Mouse (Mus musculus) midbrain, embryonic 10.5 days (tissue): Measurements from ENCODE around the gene Vil1. TPM values are rescaled to one million over a fixed set of nuclear protein-coding genes. Genes with fewer than 3 reads are reported as not detected.
"Not testable (repeated sequence)": the region's sequence is repeated elsewhere in the genome, so short reads cannot be mapped to it uniquely, and the experiment has no call there.

Source experiments
- DNase-seq: peaks from one replicate; pipeline ENCODE4 v3.0.0-alpha.2; 2017; ENCODE audit warnings: low spot score
- H3K27ac ChIP-seq: fragments of 300-500 bp; sonication (generic); replicated peaks from 2 replicates; pipeline ENCODE4 v1.5.1; 2016; ENCODE audit warnings: mild to moderate bottlenecking
- H3K27me3 ChIP-seq: fragments of 300-500 bp; sonication (generic); 2 replicates; pipeline ENCODE4 v1.6.1; 2016; ENCODE audit warnings: low read depth, mild to moderate bottlenecking; ENCODE audit not compliant: poor library complexity, severe bottlenecking
- H3K36me3 ChIP-seq: fragments of 300-500 bp; sonication (generic); 2 replicates; pipeline ENCODE4 v1.6.1; 2016; ENCODE audit warnings: mild to moderate bottlenecking, moderate library complexity
- H3K4me1 ChIP-seq: fragments of 300-500 bp; sonication (generic); 2 replicates; pipeline ENCODE4 v1.6.1; 2016
- H3K4me3 ChIP-seq: fragments of 300-500 bp; sonication (generic); 2 replicates; pipeline ENCODE4 v1.5.1; 2016; ENCODE audit warnings: mild to moderate bottlenecking, moderate library complexity
- H3K9me3 ChIP-seq: fragments of 300-500 bp; sonication (generic); replicated peaks from 2 replicates; pipeline ENCODE4 v1.6.1; 2016; ENCODE audit warnings: mild to moderate bottlenecking
- WGBS: fragments of 180-500 bp; shearing (Covaris S2); methylation state at CpG from one replicate; pipeline ENCODE4 v1.1.7; 2016; 5-methylcytosine and 5-hydroxymethylcytosine counted together
- polyA plus RNA-seq: library from polyadenylated mRNA; unstranded; fragments of >200 nt; fragmentation: Nextera tagmentation; extraction: Ambion mirVana; gene quantifications from 2 replicates; pipeline ENCODE4 v1.2.1, GENCODE M21; 2016

Gene Vil1
- polyA plus RNA-seq, 1 experiment from 2014 or later, result 0.15 TPM

- Histone ChIP-seq H3K36me3 (peaks cover 25% of the 10 kb centered on the region), H3K4me3 (peak overlapping the region; percentile 97), H3K27me3 (peaks cover 31% of the 10 kb centered on the region), H3K9me3 (no peaks in the 10 kb centered on the region), H3K4me1 (peaks cover 61% of the 10 kb centered on the region), H3K27ac (peak overlapping the region; percentile 69)
- DNase-seq, result peak; percentile 67
- WGBS, result 9% methylated on average over 21 of the region's 21 CpGs
These were observed 18.8 kb upstream of the Vil1 start for GRCm38 (mm10) chr1:74390287-74390906.

- Histone ChIP-seq H3K4me1 (peaks cover 64% of the 10 kb centered on the region), H3K4me3 (peak within 1 kb of the TSS; percentile 97), H3K27me3 (peaks cover 31% of the 10 kb centered on the region), H3K27ac (peak within 1 kb of the TSS; percentile 99), H3K36me3 (peaks cover 30% of the 10 kb centered on the region), H3K9me3 (no peaks in the 10 kb centered on the region)
- WGBS, result 2% methylated on average over 51 of the region's 51 CpGs
- peak; percentile 95 for DNase-seq
These were observed 18.0 kb upstream of the Vil1 start, which contains the start of gene Ctdsp1 for GRCm38 (mm10) chr1:74390924-74391748. Gene Ctdsp1, plus strand, starts transcription at chr1:74391509.

DNA sequence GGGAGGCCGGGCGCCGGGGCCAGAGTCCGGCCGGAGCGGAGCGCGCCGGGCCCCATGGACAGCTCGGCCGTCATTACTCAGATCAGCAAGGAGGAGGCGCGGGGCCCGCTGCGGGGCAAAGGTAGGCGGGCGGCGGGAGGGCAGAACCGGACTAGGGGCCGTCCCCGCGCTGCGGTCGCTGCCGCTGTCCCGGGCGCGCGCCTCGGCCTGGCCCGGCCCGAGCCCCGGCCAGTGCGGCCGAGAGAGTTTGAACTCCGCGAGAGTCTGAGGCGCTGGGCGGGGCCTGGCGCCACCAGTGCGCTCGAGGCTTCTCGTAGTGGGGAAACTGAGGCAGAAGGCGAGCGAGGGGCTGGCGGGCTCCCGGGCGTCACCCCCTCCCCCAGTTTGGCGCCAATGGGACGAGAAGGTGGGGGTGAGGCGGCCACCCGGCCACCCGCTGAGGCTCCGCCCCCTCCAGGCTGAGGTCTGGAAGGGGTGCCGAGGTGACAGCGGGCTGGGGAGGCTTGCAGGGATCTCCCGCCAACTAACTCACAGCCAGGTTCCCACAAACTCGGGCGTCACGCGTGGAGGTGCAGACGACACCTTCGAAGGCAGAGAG is 17.2 kb upstream of the Vil1 start:
- peaks cover 64% of the 10 kb centered on the region for H3K4me1 ChIP-seq
- WGBS, result under 1% methylated on average over 60 of the region's 63 CpGs

GRCm38 (mm10) chr1:74392446-74392994 is 16.7 kb upstream of the Vil1 start:
- 2% methylated on average over 16 of the region's 16 CpGs for WGBS
- Histone ChIP-seq H3K4me1 (peaks cover 64% of the 10 kb centered on the region), H3K27me3 (peaks cover 31% of the 10 kb centered on the region)

More for the DNA sequence above, 17.2 kb upstream of the Vil1 start:
- Histone ChIP-seq H3K27ac (peak overlapping the region; percentile 99), H3K36me3 (peaks cover 30% of the 10 kb centered on the region), H3K4me3 (peak overlapping the region; percentile 97), H3K27me3 (peaks cover 31% of the 10 kb centered on the region), H3K9me3 (no peaks in the 10 kb centered on the region)
- DNase-seq, result peak; percentile 74

DNA sequence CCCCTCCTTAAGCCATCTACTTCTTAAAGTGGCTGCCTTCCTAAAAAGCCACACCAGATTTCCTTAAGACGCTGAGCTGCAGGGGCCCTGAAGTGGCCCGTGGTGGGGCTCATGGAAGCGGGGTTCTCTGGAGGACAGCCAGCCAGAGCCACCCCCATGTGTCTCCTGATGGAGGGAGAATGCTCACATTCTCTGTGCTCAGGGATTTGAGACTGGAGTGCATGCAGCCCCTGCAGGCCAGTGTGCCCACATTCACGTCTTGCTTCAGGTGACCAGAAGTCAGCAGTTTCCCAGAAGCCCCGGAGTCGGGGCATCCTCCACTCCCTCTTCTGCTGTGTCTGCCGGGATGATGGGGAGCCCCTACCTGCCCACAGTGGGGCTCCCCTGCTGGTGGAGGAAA is 16.2 kb upstream of the Vil1 start:
- Histone ChIP-seq H3K4me1 (peaks cover 66% of the 10 kb centered on the region), H3K27ac (peak overlapping the region; percentile 99), H3K27me3 (peaks cover 30% of the 10 kb centered on the region), H3K9me3 (no peaks in the 10 kb centered on the region), H3K4me3 (peak overlapping the region; percentile 97), H3K36me3 (peaks cover 30% of the 10 kb centered on the region)
- 45% methylated on average over 7 of the region's 7 CpGs for WGBS
- DNase-seq, result no peak

More at GRCm38 (mm10) chr1:74392446-74392994, 16.7 kb upstream of the Vil1 start:
- DNase-seq, result peak; percentile 64
- H3K9me3 ChIP-seq, result no peaks in the 10 kb centered on the region
- peaks cover 30% of the 10 kb centered on the region for H3K36me3 ChIP-seq
- H3K27ac ChIP-seq, result peak overlapping the region; percentile 99
- peak overlapping the region; percentile 97 for H3K4me3 ChIP-seq

- H3K9me3 ChIP-seq, result no peaks in the 10 kb centered on the region
- H3K4me1 ChIP-seq, result peaks cover 68% of the 10 kb centered on the region
- H3K4me3 ChIP-seq, result peak overlapping the region; percentile 97; the same call in 1 of the 2 replicates
- no peak for DNase-seq
- WGBS, result 94% methylated on average over 9 of the region's 9 CpGs
- H3K36me3 ChIP-seq, result peaks cover 30% of the 10 kb centered on the region
- H3K27me3 ChIP-seq, result peaks cover 23% of the 10 kb centered on the region
- no peak overlapping the region for H3K27ac ChIP-seq
These were observed 15.5 kb upstream of the Vil1 start for GRCm38 (mm10) chr1:74393697-74394096.

DNA sequence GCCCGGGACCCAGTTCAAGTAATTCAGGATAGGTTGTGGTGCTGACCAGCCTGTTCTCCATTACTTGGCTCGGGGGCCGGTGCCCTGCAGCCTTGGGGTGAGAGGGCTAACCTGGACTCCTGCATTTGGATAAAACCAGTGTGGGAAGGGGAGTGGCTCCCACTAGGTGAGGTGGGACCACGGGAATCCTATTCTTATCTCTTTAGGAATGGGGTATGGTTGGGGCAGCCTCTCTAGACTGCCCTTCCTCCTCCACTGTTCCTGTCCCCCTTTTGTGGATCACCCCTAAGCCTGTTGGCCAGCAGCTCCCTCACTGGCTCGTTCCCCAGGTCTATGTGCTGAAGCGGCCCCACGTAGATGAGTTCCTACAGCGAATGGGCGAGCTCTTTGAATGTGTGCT is 14.9 kb upstream of the Vil1 start:
- peaks cover 30% of the 10 kb centered on the region for H3K36me3 ChIP-seq
- no peaks in the 10 kb centered on the region for H3K9me3 ChIP-seq
- H3K27ac ChIP-seq, result no peak overlapping the region
- 0 out of 2 replicates have a peak overlapping the region, but pooled peaks have one; percentile 97 for H3K4me3 ChIP-seq
- no peak for DNase-seq
- H3K27me3 ChIP-seq, result peaks cover 17% of the 10 kb centered on the region
- 94% methylated on average over 9 of the region's 9 CpGs for WGBS
- peaks cover 67% of the 10 kb centered on the region for H3K4me1 ChIP-seq

GRCm38 (mm10) chr1:74394858-74395257 is 14.3 kb upstream of the Vil1 start:
- WGBS, result 92% methylated on average over 15 of the region's 15 CpGs

DNA sequence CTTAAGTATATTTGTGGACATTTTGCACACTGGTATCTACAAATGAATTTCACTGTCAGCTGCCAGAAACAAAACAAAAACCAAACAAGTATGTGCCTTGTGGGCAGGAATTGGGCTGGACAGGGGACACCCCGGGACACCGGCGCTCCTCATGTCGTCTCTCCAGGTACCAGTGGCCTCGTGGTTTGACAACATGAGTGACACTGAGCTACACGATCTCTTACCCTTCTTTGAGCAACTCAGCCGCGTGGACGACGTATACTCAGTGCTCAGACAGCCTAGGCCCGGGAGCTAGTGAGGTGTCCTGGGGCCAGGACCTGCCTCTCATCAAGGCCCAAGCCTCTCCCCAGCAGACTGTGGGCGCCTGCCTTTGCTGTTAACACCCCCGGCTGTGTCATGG is 13.9 kb upstream of the Vil1 start:
- no peaks in the 10 kb centered on the region for H3K9me3 ChIP-seq
- H3K4me3 ChIP-seq, result no peak overlapping the region
- peaks cover 7% of the 10 kb centered on the region for H3K27me3 ChIP-seq
- no peak for DNase-seq
- peaks cover 57% of the 10 kb centered on the region for H3K4me1 ChIP-seq
- 92% methylated on average over 13 of the region's 13 CpGs for WGBS
- H3K27ac ChIP-seq, result no peak overlapping the region
- H3K36me3 ChIP-seq, result peaks cover 30% of the 10 kb centered on the region

More at GRCm38 (mm10) chr1:74394858-74395257, 14.3 kb upstream of the Vil1 start:
- no peak overlapping the region for H3K27ac ChIP-seq
- peaks cover 11% of the 10 kb centered on the region for H3K27me3 ChIP-seq
- peaks cover 30% of the 10 kb centered on the region for H3K36me3 ChIP-seq
- no peak for DNase-seq
- H3K9me3 ChIP-seq, result no peaks in the 10 kb centered on the region
- H3K4me1 ChIP-seq, result peaks cover 62% of the 10 kb centered on the region
- no peak overlapping the region for H3K4me3 ChIP-seq

GRCm38 (mm10) chr1:74396456-74397222 is 12.5 kb upstream of the Vil1 start:
- Histone ChIP-seq H3K36me3 (peaks cover 30% of the 10 kb centered on the region), H3K4me3 (peak overlapping the region; percentile 57), H3K4me1 (peaks cover 46% of the 10 kb centered on the region), H3K27ac (peak overlapping the region; percentile 89)
- DNase-seq, H3K9me3 ChIP-seq, H3K27me3 ChIP-seq: not testable (repeated sequence)
- WGBS, result 6% methylated on average over 12 of the region's 12 CpGs

- peak; percentile 99 for DNase-seq
- Histone ChIP-seq H3K4me1 (peaks cover 40% of the 10 kb centered on the region), H3K36me3 (peaks cover 30% of the 10 kb centered on the region), H3K9me3 (no peaks in the 10 kb centered on the region), H3K27me3 (no peaks in the 10 kb centered on the region), H3K27ac (peak overlapping the region; percentile 89), H3K4me3 (peak overlapping the region; percentile 57)
- under 1% methylated on average over 41 of the region's 41 CpGs for WGBS
These were observed 11.8 kb upstream of the Vil1 start for GRCm38 (mm10) chr1:74397268-74397918.
